Mouse (Mus musculus): Measurements from ENCODE around the gene Numb.
"Not testable (repeated sequence)": the region's sequence is repeated elsewhere in the genome, so short reads cannot be mapped to it uniquely, and the experiment has no call there.

Gene Numb

DNA sequence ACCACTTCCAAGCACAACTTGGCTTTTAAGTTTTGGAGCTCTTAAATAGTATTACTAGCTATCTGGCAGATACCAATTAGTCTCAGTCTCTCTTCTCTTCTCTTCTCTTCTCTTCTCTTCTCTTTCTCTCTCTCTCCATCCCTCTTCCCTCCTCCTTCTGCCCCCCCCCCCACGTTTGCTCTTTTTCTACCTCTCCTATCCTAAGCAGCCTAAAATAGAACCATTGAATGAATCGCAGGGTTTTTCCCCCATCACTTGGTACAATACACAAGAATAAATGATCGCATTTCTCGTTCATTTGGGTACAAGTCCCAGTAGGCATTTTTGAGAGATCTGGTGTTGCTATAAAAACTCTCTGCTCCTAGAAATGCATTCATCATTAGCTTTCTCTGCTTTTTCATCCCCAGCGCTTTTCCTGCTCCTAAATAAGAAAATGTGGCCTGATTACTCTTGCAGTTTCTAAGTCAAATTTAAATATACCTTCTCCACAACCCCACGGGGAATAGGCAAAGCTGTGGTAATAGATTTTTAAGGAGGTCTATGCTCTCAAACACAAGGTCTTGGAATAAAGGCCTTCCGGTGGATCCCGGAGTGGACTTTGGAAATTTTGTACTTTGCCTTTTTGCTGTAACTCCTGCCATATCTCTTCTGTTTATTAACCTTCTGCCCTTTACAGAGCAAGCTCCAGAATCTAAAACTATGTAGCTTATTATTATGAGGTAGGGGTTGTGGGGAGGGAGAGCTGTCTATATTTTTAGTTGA, 1.2 kb upstream of the Numb start:
- DNase-seq (ENCODE audit: low read depth), result no peak

DNA sequence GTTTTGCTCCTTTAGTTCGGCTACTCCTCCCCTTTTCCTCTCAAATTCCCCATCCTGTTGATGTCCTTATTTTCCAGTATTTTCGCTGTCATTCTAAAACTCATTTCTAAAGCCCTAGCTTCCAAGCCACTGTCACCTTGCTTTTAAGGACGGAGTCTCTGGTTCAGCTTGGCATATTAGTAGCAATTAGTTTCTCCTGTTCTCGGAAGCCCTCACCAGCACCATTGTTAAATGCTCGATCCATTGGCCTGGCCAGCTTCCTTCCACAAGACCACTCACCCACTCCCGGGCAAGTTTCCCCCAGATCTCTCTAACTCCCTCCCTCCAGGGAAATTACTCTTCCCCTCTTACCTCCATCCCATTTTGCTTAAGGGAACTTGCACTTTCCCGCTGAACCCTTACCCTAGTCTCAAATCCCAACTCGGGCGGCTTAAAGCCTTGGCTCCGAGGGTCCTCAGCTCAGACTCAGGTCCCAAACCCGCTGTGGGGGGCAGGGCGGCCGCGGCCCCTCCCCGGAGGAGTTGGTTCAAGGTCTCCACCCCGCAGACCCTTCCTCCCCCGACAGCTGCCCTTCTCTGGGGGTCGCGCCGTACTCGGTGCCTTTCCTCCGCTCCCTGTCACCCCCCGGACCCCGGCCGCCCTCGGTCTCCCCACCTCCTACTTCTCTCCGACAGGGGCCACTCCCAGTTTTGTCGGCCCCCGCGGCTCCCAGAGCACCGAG, 853 bp downstream of the Numb start:
- no peak for DNase-seq (ENCODE audit: low read depth)

DNA sequence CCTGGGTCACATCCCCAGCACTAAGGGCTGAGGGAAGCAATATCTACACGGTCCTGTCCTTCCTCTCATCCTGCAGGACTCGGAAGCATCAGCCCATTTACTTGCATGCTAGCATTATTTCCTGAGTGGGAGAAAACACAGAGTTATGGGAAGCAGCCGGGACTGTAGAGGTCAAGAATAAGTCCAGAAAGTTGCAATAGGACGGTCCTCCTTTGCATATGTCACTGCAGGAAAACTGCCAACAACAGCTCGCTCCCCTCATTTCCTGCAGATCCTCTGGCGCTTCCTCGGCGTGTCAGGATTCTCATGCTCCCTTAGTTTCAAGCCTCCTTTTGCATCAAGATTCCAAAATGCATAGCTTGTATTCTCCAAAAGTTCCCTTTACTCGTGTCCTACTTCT, 4.8 kb downstream of the Numb start:
- DNase-seq (ENCODE audit: low read depth), result no peak

DNA sequence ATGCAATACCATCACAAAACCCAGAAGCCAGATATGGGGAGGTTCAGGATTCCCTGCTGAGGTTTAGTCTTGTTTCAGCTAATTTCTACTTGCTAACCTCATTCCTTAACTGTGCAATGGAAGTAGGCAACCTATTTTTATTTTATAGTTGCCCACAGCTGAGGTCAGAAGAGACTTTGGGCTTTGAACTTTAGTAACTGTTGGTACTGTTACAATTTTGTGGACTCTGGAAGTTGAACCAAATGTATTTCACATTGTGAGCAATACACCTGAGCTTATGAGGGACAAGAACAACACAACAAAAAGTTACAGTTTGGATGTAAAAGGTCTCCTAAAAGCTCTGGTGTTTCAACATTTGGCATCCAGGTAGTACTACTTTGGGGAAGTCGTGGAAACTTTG, 6.9 kb downstream of the Numb start:
- no peak for DNase-seq (ENCODE audit: low read depth)

DNA sequence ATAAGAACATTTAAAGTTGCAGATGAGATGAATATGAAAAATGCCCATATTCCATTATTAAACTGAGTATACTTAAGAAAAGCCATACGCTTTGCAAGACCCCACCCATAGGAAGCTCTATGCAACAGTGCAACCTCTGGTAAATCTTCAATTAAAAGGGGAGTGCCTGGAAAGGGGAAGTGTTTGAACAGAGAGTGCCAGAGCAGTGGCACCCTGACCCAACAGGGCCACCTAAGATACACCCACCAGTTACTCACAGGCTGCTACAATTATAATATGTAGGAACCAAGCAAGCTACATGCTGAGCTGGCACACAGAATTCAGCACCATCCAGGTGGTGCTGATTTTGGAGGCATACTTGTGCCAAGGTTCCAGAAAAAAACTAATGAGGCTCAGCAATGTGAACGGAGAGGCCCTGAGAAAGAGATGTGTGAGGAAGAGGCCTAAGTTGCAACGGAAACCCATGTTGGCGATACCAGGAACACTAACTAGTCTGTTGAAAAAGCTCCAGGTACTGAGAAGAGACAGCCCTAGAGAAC, 7.5 kb downstream of the Numb start:
- no peak for DNase-seq (ENCODE audit: low read depth)

DNA sequence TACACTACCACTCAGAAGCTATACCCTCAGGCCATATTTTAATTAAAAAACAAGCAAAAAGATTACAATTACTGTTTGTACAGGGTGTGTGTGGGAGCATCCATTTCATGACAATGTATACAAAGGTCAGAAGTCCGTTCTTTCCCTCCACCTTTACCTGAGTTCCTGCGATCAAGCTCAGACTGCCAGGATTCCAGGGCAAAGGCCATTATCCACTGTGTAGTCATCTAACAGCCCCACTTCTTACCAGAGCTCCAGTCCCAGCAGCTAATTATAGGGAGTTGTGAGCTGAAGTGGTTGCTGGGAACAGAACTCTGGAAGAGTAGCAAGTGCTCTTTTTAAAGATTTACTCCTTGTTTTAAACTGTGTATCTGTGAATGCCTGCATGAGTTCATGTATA, 11.3 kb downstream of the Numb start:
- no peak for DNase-seq (ENCODE audit: low read depth)

DNA sequence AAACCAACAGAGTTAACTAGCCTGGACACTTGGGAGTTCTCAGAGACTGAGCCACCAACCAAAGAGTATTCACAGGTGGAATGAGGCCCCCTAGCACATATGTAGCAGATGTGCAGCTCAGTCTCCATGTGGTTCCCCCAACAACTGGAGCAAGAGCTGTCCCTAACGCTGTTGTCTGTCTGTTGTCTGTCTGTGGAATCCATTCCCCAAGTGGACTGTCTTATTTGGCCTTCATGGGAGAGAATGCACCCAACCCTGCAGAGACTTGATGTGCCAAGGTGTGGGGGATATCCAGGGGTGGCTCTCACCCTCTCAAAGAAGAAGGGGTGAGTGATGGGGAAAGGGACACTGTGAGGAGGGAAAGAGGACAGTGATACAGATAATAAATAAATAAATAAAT, 28.8 kb downstream of the Numb start:
- no peak for DNase-seq (ENCODE audit: low read depth)

DNA sequence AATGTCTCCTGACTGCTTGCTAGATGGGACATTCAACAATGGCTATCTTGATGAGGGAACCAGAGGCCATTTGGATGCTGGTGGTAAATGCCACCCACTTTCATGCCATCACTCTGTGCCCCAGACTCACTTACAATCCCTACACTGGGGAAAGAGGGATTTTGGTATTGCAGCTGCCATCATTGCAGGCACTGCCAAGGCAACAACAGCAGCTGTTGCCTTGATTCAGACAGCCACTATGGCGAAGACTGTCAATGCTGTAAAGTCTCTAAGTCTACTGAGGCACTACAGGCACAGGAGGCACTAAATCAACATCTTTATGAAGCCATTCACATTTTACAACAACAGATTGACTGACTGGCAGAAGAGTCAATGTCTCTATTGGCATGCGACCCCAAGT, 30.5 kb downstream of the Numb start:
- no peak for DNase-seq (ENCODE audit: low read depth)

DNA sequence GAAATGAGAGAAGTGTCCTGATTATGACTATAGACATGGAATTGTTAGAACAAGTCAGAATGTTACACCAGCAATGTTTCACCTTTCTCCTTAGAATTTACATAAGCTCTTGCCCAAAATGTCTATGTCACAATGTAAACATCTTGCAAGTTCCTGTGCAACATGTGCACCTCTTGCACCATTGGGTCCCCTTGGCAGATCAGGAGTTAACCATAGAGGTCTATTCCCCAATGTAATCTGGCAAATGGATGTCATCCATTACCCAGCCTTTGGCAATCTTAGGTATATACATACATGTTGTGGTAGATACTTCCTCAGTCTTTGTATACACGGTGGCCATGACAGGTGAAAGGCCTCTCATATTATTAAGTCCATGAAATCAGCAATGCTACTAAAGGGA, 32.6 kb downstream of the Numb start:
- no peak for DNase-seq (ENCODE audit: low read depth)

DNA sequence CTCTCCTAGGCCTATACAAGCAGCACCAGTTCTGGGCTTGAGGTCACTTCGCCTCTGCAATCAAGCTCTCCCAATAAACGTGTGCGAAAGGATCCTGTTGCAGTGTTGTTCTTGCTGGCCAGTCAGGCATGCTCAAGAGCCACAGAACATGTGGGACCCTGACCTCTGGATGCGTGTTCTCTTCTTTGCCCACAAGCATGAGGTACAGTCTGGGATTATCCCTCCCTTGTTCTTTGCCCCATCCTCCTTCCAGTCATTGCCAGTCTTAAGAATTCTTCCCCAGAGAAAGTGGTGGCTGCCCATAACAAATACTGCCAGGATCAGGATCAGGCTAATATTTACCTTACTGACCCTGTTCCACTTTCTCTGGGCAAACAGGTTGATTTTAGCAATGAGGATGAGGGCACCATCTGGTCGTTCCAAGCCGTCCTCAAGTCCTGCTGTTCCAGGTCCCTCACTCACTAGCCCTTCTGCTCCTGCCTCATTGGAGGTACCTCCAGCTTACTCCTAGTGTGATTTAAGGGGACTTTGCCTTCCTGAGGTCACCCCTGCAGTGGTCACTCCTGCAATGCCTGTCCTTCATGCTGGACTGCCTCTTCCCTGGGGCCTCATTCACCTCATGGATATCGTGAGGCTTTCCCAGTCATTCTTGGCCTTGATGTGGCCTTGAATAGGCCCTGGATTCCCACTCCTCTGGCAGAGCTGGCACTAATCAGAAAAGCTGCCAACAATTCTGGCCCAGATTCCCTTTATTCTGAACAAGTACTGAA, 36.0 kb downstream of the Numb start:
- no peak for DNase-seq (ENCODE audit: low read depth)

DNA sequence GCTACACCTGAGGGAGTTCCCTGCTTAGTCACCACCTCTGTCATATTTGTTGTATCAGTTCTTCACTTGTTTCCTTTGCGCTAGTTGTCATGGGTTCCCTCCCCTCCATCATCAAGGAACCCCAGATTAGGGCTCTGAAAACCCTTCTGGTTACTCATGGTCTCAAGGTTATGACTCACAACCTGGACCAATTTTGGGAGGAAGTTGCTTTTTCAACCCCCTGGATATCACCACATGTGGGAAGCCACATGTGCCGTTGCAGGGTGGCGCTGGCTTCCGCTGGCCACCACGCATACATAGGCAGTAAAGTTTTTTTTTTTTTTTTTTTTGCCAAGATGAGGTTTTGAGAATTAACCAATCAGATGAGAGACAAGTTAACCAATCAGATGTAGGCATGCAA, 36.7 kb downstream of the Numb start:
- not testable (repeated sequence) for DNase-seq (ENCODE audit: low read depth)

DNA sequence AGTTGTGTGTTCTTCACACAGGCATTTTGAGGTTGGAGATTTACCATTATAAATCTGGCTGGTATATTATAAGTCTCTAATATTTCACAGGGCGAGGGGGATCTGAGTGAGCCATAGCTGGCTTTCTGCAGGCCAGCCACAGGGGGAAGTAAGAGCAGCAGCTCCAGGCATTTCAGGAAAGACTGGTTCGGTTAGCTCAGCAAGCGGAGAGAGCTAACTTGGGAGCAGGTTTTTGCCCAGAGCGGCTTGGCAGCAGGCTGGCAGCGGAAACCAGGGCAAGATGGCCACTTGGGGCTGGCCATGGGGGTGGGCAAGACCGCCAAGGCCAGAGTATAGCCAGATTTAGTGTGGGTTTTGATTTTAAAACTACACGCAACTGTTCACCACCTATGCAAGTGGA, 39.2 kb downstream of the Numb start:
- no peak for DNase-seq (ENCODE audit: low read depth)

DNA sequence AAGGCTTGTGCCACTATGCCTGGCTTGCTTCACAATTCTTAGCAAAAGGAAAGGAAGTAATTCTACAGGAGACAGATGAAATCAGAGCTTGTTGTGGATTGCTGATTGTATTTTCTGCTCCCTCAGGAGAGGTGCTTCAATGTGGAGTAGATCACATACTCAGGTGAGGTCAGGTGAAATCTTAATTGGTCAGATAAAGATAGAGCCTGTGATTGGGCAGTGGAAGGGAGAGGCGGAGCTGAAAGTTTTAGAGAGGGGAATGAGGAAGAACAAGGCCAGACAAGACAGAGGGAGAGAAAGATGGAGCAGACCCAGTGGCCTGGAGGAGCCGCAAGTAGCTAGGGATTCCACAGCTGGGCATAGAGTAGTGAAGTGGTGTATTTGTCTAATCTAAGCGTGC, 39.6 kb downstream of the Numb start:
- no peak for DNase-seq (ENCODE audit: low read depth)

DNA sequence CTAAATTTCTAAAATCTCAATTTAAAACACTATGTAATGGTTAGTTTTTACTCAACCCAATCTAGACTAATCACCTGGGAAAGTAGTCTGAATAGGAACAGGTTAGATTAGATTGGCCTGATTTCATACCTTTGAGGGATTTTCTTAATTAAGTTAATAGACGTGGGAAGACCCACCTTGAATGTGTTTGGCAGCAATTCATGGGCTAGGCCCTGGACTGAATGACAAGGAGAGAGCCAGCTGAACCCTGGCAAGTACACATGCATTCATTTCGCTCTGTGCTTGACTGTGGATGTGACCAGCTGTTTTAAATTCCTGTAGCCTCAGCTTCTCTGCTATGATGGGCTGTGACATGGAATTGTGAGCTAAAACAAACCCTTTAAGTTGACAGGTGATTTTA, 40.8 kb downstream of the Numb start:
- no peak for DNase-seq (ENCODE audit: low read depth)

DNA sequence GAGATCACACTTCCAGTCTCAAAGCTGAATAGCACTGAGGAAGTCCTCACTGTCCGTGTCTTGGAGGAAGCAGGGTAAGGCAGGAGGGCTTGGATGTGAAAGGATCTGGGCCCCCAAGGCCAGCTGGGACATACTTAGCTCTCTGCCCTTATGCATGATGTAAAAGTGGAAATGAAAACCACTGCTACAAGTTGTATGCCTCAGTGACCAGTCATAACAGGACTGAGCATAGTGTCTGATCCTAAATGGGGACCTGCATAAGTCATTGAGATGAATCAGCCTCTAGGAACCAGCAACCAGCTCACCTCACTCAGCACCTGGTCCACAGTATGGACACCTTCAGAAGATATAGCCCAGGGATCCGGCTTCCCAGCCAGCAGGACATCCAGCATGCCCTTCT, 46.6 kb downstream of the Numb start:
- no peak for DNase-seq (ENCODE audit: low read depth)

DNA sequence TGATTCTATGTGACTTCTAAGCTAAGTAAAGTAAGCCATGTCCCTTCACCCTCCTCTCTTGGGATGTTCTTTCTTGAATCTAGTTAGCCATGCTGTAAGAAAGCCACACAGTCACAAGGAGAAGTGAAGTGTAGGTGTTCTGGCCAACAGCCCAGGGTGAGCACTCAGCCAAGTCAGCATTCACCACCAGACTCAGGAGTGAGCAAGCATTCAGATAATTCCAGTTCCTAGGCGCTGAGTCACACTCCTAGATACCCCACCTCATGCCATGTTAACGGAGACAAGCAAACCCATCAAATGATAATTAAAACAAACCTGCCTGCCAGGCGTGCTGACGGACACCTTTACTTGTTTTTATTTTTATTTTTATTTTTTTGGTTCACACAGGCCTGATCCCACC, 47.1 kb downstream of the Numb start:
- DNase-seq (ENCODE audit: low read depth), result no peak

DNA sequence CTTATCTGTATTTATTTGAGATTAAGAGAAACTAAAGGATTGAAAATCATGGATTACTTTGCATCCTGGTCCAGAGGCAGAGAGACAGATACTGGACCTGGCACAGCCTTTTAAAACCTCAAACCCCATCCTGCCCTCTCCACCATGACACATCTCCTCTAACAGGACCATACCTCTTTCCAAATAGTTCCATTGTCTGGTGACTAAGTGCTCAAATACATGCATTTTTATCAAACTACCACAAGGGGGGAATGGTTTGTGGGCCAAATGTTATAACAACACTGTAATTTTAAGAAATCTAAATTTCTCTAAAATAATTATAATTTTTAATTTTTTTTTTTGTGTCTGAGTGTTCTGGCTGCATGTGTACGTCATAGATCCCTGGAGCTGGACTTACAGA, 57.2 kb downstream of the Numb start:
- peak; percentile 39 for DNase-seq (ENCODE audit: low read depth)

DNA sequence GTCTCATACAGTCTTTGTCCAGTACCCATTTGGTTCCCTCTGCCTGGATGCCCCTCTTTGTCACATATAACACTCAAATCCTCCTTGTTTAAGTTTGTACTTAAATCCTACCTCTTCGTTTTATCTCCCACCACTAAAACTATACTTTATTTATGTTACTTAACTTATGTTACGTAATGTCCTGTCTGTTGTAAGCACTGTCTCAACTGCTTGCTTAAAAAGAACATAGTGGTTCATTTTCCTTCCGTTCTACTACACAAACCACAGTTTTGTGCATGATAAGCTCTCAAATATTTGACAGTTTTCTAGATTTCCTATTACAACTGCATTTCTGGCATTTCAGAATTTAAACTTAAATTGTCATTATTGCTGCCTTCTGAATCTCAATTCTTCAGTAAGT, 59.9 kb downstream of the Numb start:
- DNase-seq (ENCODE audit: low read depth), result peak; percentile 15

DNA sequence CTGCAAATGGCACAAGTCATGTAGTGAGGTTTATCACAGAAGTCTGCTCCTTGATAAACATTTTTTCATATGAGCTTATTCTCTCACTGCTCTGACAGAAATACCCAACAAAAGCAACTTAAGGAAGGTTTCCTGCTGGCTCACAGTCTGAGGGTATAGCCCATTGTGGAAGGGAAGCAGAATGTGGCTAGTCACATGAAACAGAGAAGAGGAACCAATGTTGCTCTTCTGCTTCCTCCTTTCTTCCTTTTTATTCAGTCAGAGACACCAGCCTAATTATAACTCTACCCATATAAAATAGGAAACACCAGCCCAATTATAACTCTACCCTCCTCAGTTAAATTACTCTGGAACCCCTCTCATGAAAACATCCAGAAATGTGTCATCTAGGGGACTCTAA, 61.0 kb downstream of the Numb start:
- DNase-seq (ENCODE audit: low read depth), result no peak

DNA sequence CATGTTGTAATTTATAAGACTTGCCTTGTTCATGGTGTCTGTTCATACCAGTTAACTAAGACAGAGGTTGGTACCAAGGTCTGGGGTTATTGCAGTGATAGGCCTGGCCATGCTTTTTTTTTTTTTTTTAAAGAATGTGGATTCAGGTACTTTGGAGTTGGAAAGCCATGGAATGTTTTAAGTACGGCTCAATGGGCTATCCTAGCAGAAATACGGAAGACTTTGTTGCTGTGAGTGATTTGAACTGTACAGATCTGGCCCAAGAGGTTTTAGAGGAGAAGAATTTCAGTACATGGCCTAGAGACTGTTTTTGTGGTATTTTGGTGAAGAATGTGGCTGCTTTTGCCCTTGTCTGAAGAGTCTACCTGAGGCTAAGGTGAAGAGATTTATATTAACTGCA, 63.7 kb downstream of the Numb start:
- DNase-seq (ENCODE audit: low read depth), result no peak

DNA sequence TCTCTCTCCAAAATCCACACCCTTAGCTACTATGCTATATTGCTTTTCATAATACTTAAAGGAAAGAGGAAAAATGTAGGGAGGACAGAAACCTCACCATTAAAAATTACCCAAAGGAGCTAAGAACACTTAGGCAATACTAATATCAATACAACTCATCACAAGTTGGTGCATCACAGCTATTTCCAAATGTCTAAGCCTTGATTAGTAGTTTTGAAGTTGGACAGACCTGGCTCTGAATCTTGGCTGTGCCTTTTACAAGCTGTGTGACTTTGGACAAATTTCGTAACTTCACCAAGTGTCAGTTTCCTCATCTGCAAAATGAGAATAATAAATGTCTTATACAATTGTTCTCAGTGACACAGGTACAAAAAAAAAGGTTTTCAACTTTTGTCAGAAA, 66.5 kb downstream of the Numb start:
- DNase-seq (ENCODE audit: low read depth), result no peak

DNA sequence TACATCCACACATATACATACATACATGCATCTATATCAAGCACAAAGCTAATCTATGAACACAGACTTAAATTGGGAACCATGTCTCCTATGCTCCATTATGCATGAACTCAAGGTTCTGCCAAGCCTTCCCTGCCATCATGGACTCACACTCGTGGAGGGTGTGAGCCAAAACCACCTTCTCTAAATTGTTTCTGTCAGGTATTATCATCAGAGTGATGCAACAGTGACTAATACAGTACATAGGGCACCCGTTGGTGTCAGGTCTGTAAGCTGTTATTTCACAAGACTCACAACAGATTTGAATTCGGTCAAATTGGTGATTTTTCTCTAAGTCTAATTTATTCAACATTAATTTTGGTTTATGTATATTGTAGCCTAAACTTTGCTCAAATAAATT, 67.5 kb downstream of the Numb start:
- DNase-seq (ENCODE audit: low read depth), result no peak
